Mouse (Mus musculus) liver, adult 2 months (tissue): Measurements from ENCODE around the gene Mark4. TPM values are rescaled to one million over a fixed set of nuclear protein-coding genes. Genes with fewer than 3 reads are reported as not detected.

Experiments
- DNase-seq: peaks from one replicate; pipeline ENCODE4 v3.0.0-alpha.2; 2011; ENCODE audit warnings: low read depth, low spot score; ENCODE audit errors: extremely low read depth
- H3K27ac ChIP-seq: fragments of 200-500 bp; replicated peaks from 2 replicates; pipeline ENCODE4 v1.5.1; 2012; ENCODE audit warnings: low read depth, mild to moderate bottlenecking, control low read depth, inconsistent platforms, low read length; ENCODE audit not compliant: insufficient read depth
- H3K27me3 ChIP-seq: fragments of 200-500 bp; 2 replicates; pipeline ENCODE4 v1.6.1; 2012; ENCODE audit warnings: mild to moderate bottlenecking, moderate library complexity, low read length, inconsistent platforms; ENCODE audit not compliant: control insufficient read depth, insufficient read depth
- H3K36me3 ChIP-seq: fragments of 200-500 bp; 2 replicates; pipeline ENCODE4 v1.6.1; 2012; ENCODE audit warnings: low read length, inconsistent platforms; ENCODE audit not compliant: control insufficient read depth, insufficient read depth
- H3K4me1 ChIP-seq: fragments of 200-500 bp; 2 replicates; pipeline ENCODE4 v1.6.1; 2011; ENCODE audit warnings: low read length; ENCODE audit not compliant: control insufficient read depth, insufficient read depth
- H3K4me3 ChIP-seq: fragments of 200-500 bp; 2 replicates; pipeline ENCODE4 v1.5.1; 2011; ENCODE audit warnings: low read depth, mild to moderate bottlenecking, control low read depth, low read length, moderate library complexity; ENCODE audit not compliant: insufficient read depth
- H3K79me2 ChIP-seq: fragments of 200-500 bp; 2 replicates; pipeline ENCODE4 v1.6.1; 2012; ENCODE audit warnings: inconsistent platforms, mild to moderate bottlenecking, low read length, moderate library complexity; ENCODE audit not compliant: control insufficient read depth, insufficient read depth
- H3K9ac ChIP-seq: fragments of 200-500 bp; 2 replicates; pipeline ENCODE4 v1.6.1; 2012; ENCODE audit warnings: low read depth, mild to moderate bottlenecking, control low read depth, inconsistent platforms, low read length
- CTCF ChIP-seq: fragments of 200-500 bp; IDR thresholded peaks from 2 replicates; pipeline ENCODE4 v1.5.1; 2011; ENCODE audit warnings: low read depth, low read length, control low read depth
- POLR2A ChIP-seq: fragments of 200-500 bp; IDR thresholded peaks from 2 replicates; pipeline ENCODE4 v1.6.1; 2011; ENCODE audit warnings: low read length, control low read depth; ENCODE audit not compliant: insufficient read depth; ENCODE audit errors: extremely low read depth
- WGBS: fragments of 180-500 bp; shearing (Covaris S2); methylation state at CpG from one replicate; pipeline ENCODE4 v1.1.7; 2018; 5-methylcytosine and 5-hydroxymethylcytosine counted together
- polyA plus RNA-seq: library from polyadenylated mRNA; depleted of rRNA; stranded (reverse); fragments of >200 nt; gene quantifications from 2 replicates; pipeline ENCODE4 v1.2.3, GENCODE M21; 2012; rRNA removed
- total RNA-seq: library from RNA; depleted of rRNA; stranded (reverse); fragments of >200 nt; gene quantifications from 2 replicates; pipeline ENCODE4 v1.2.3, GENCODE M21; 2014; rRNA removed

The Mark4 gene
- total and polyA plus RNA-seq, 2 experiments = 1.8 to 6.4 TPM

DNA sequence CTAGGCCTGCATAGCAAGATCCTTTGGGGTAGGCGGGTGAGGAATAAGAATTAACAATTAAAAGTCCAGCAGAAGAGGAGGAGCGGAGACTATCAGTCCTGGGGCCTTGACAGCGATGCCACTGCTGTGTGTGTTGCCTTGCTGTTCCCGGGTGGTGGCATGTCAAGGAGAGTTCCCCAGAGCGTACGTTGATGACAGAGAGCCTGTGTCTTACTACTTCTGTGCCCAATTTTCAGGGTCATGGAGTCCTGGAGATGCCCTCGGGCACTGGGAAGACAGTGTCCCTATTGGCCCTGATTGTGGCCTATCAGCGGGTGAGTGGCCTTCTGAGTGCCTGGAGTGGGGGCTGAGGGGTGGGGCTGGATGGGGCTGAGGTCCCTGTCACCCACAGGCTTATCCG, 74.9 kb downstream of the Mark4 start:
- Histone ChIP-seq H3K4me3 (no peak overlapping the region), H3K9ac (no peak overlapping the region), H3K79me2 (peaks cover 6% of the 10 kb centered on the region; the same call in 1 of the 2 replicates), H3K36me3 (no peaks in the 10 kb centered on the region), H3K27me3 (no peaks in the 10 kb centered on the region), H3K27ac (no peak overlapping the region), H3K4me1 (0 out of 2 replicates have a peak, but pooled peaks cover 2% of the 10 kb centered on the region)
- WGBS = 96% methylated on average over 9 of the region's 9 CpGs
- TF ChIP-seq CTCF (no peak), POLR2A (no peak)
- DNase-seq = no peak

DNA sequence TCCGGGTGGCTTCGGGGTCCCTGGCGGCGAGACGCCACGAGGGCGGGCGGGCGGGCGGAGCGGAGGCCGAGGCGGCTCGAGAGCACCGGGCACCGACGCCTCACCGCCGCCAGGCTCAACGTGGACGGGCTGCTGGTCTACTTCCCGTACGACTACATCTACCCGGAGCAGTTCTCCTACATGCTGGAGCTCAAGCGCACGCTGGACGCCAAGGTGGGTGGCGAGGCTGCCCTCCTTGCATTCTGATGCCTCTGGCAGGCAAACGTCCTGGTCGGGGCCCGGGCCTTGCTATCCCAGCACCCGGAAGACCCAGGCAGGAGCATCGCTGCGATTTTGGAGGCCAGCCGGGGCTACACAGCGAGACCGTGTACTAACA, 76.5 kb downstream of the Mark4 start:
- DNase-seq = peak; percentile 19
- Histone ChIP-seq H3K4me3 (peak overlapping the region; percentile 96), H3K4me1 (0 out of 2 replicates have a peak, but pooled peaks cover 2% of the 10 kb centered on the region), H3K27me3 (no peaks in the 10 kb centered on the region), H3K36me3 (no peaks in the 10 kb centered on the region), H3K9ac (peak overlapping the region; percentile 90), H3K27ac (no peak overlapping the region; the same call in 1 of the 2 replicates), H3K79me2 (peaks cover 6% of the 10 kb centered on the region; the same call in 1 of the 2 replicates)
- under 1% methylated on average over 37 of the region's 37 CpGs for whole genome bisulfite sequencing
- TF ChIP-seq POLR2A = no peak
- peak; percentile 37 for TF ChIP-seq CTCF

- H3K36me3 ChIP-seq = no peaks in the 10 kb centered on the region
- 0 out of 2 replicates have a peak, but pooled peaks cover 2% of the 10 kb centered on the region for H3K4me1 ChIP-seq
- peak within 1 kb of the TSS; percentile 96 for H3K4me3 ChIP-seq
- peaks cover 6% of the 10 kb centered on the region; the same call in 1 of the 2 replicates for H3K79me2 ChIP-seq
- DNase-seq = peak; percentile 94
- WGBS = 6% methylated on average over 47 of the region's 48 CpGs
- peak within 1 kb of the TSS; percentile 90 for H3K9ac ChIP-seq
- H3K27ac ChIP-seq = no peak within 1 kb of the TSS; the same call in 1 of the 2 replicates
- no peak; the same call in 1 of the 2 replicates for TF ChIP-seq CTCF
- no peak for TF ChIP-seq POLR2A
- H3K27me3 ChIP-seq = no peaks in the 10 kb centered on the region
Observed at GRCm38 (mm10) chr7:19381377-19382165, 77.0 kb downstream of the Mark4 start, which contains the start of gene Ercc2. TSS of gene Ercc2 (plus strand) at chr7:19382010.

- H3K4me1 ChIP-seq = 0 out of 2 replicates have a peak, but pooled peaks cover 2% of the 10 kb centered on the region
- TF ChIP-seq CTCF (no peak), POLR2A (no peak)
- WGBS = 93% methylated on average over 8 of the region's 8 CpGs
- H3K36me3 ChIP-seq = no peaks in the 10 kb centered on the region
- peaks cover 4% of the 10 kb centered on the region; the same call in 1 of the 2 replicates for H3K79me2 ChIP-seq
- no peak overlapping the region for H3K4me3 ChIP-seq
- no peak overlapping the region for H3K9ac ChIP-seq
- no peak overlapping the region for H3K27ac ChIP-seq
- DNase-seq = no peak
- no peaks in the 10 kb centered on the region for H3K27me3 ChIP-seq
Observed at GRCm38 (mm10) chr7:19378049-19378448, 80.6 kb downstream of the Mark4 start.

GRCm38 (mm10) chr7:19376019-19376418, 82.6 kb downstream of the Mark4 start:
- Histone ChIP-seq H3K36me3 (no peaks in the 10 kb centered on the region), H3K27me3 (no peaks in the 10 kb centered on the region), H3K4me3 (no peak overlapping the region), H3K27ac (no peak overlapping the region), H3K9ac (no peak overlapping the region), H3K4me1 (no peaks in the 10 kb centered on the region), H3K79me2 (no peaks in the 10 kb centered on the region)
- peak; percentile 5 for DNase-seq
- TF ChIP-seq POLR2A = no peak
- no peak for TF ChIP-seq CTCF
- WGBS = 59% methylated on average over 4 of the region's 4 CpGs

DNA sequence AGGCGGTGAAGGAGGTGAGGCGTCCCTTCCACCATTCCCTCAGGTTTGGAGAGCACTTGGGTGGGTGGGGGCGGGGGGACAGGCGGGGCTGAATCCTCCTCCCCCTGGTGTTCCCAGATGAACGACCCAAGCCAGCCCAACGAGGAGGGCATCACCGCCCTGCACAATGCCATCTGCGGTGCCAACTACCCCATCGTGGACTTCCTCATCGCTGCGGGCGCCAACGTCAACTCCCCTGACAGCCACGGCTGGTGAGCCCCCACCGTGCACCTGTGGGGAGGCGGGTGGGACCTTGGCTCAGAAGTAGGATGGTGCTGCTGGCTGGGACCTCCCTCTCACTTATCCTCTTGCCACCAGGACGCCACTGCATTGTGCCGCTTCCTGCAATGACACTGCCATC, 83.3 kb downstream of the Mark4 start:
- H3K4me1 ChIP-seq = no peaks in the 10 kb centered on the region
- no peaks in the 10 kb centered on the region for H3K79me2 ChIP-seq
- no peak for DNase-seq
- no peak overlapping the region for H3K4me3 ChIP-seq
- TF ChIP-seq POLR2A (no peak), CTCF (no peak)
- H3K9ac ChIP-seq = no peak overlapping the region
- no peak overlapping the region for H3K27ac ChIP-seq
- no peaks in the 10 kb centered on the region for H3K36me3 ChIP-seq
- no peaks in the 10 kb centered on the region for H3K27me3 ChIP-seq
- WGBS = 90% methylated on average over 18 of the region's 18 CpGs

Other genes with a start within 250 kb of the Mark4 start
- gene Gpr4, start 246.3 kb downstream of the Mark4 start, total RNA-seq = 0.09 and 0.40 TPM in 2 replicates
- gene Gpr4, start 246.3 kb downstream of the Mark4 start, polyA plus RNA-seq = 1.8 and 2.7 TPM in 2 replicates
- 12.9 and 16.0 TPM in 2 replicates for gene Opa3, start 230.5 kb downstream of the Mark4 start, total RNA-seq
- gene Opa3, start 230.5 kb downstream of the Mark4 start, polyA plus RNA-seq = 34.1 and 40.4 TPM in 2 replicates
- 6.3 and 11.3 TPM in 2 replicates for gene Vasp, start 187.0 kb downstream of the Mark4 start, total RNA-seq
- gene Vasp, start 187.0 kb downstream of the Mark4 start, polyA plus RNA-seq = 24.2 and 37.1 TPM in 2 replicates
- gene Ppm1n, start 178.8 kb downstream of the Mark4 start, total RNA-seq = 0.20 TPM in 1 of 2 replicates, not detected in the other
- gene Ppm1n, start 178.8 kb downstream of the Mark4 start, polyA plus RNA-seq = 0.13 TPM in 1 of 2 replicates, not detected in the other
- 0.27 and 0.65 TPM in 2 replicates for gene Rtn2, start 176.2 kb downstream of the Mark4 start, total RNA-seq
- gene Rtn2, start 176.2 kb downstream of the Mark4 start, polyA plus RNA-seq = 0.62 and 1.1 TPM in 2 replicates
- gene Fosb, start 148.8 kb downstream of the Mark4 start, total RNA-seq = 0.07 and 0.09 TPM in 2 replicates
- gene Fosb, start 148.8 kb downstream of the Mark4 start, polyA plus RNA-seq = 0.06 and 0.11 TPM in 2 replicates
- 6.5 and 6.6 TPM in 2 replicates for gene Ercc1, start 114.0 kb downstream of the Mark4 start, total RNA-seq
- gene Ercc1, start 114.0 kb downstream of the Mark4 start, polyA plus RNA-seq = 8.5 and 9.4 TPM in 2 replicates
- 1.3 and 1.7 TPM in 2 replicates for gene Cd3eap, start 99.3 kb downstream of the Mark4 start, total RNA-seq
- 6.5 and 7.0 TPM in 2 replicates for gene Cd3eap, start 99.3 kb downstream of the Mark4 start, polyA plus RNA-seq
- 0.18 and 0.20 TPM in 2 replicates for gene Ppp1r13l, start 99.1 kb downstream of the Mark4 start, total RNA-seq
- 3.0 and 4.6 TPM in 2 replicates for gene Ppp1r13l, start 99.1 kb downstream of the Mark4 start, polyA plus RNA-seq
- 8.7 and 9.4 TPM in 2 replicates for gene Ercc2, start 76.8 kb downstream of the Mark4 start, total RNA-seq
- 18.7 and 26.8 TPM in 2 replicates for gene Ercc2, start 76.8 kb downstream of the Mark4 start, polyA plus RNA-seq
- gene Klc3, start 54.7 kb downstream of the Mark4 start, total RNA-seq = 0.37 TPM in 1 of 2 replicates, not detected in the other
- 0.17 and 0.24 TPM in 2 replicates for gene Klc3, start 54.7 kb downstream of the Mark4 start, polyA plus RNA-seq
- 0.07 and 11.0 TPM in 2 replicates for gene Ckm, start 54.0 kb downstream of the Mark4 start, total RNA-seq
- gene Ckm, start 54.0 kb downstream of the Mark4 start, polyA plus RNA-seq = 0.16 and 0.18 TPM in 2 replicates
- 2.1 and 2.2 TPM in 2 replicates for gene Exoc3l2, start 4.5 kb upstream of the Mark4 start, total RNA-seq
- gene Exoc3l2, start 4.5 kb upstream of the Mark4 start, polyA plus RNA-seq = 5.1 and 5.8 TPM in 2 replicates
- gene Bloc1s3, start 49.5 kb upstream of the Mark4 start, total RNA-seq = 2.8 and 3.9 TPM in 2 replicates
- 6.2 and 7.3 TPM in 2 replicates for gene Bloc1s3, start 49.5 kb upstream of the Mark4 start, polyA plus RNA-seq
- gene Trappc6a, start 49.6 kb upstream of the Mark4 start, total RNA-seq = 19.9 and 25.5 TPM in 2 replicates
- gene Trappc6a, start 49.6 kb upstream of the Mark4 start, polyA plus RNA-seq = 58.0 and 58.2 TPM in 2 replicates
- not detected in 2 replicates for gene Nkpd1, start 59.0 kb upstream of the Mark4 start, total RNA-seq
- gene Nkpd1, start 59.0 kb upstream of the Mark4 start, polyA plus RNA-seq = not detected in 2 replicates
- 25.0 and 25.6 TPM in 2 replicates for gene Ppp1r37, start 104.3 kb upstream of the Mark4 start, total RNA-seq
- 82.3 and 84.2 TPM in 2 replicates for gene Ppp1r37, start 104.3 kb upstream of the Mark4 start, polyA plus RNA-seq
- gene Zfp296, start 118.5 kb upstream of the Mark4 start, total RNA-seq = 0.40 and 0.83 TPM in 2 replicates
- gene Zfp296, start 118.5 kb upstream of the Mark4 start, polyA plus RNA-seq = 0.93 and 1.3 TPM in 2 replicates
- 31.2 and 40.1 TPM in 2 replicates for gene Gemin7, start 118.8 kb upstream of the Mark4 start, total RNA-seq
- gene Gemin7, start 118.8 kb upstream of the Mark4 start, polyA plus RNA-seq = 60.2 and 61.6 TPM in 2 replicates
- 4.9 and 5.3 TPM in 2 replicates for gene Clasrp, start 145.7 kb upstream of the Mark4 start, total RNA-seq
- gene Clasrp, start 145.7 kb upstream of the Mark4 start, polyA plus RNA-seq = 18.0 and 24.8 TPM in 2 replicates
- 1.3 and 2.3 TPM in 2 replicates for gene Relb, start 170.6 kb upstream of the Mark4 start, total RNA-seq
- gene Relb, start 170.6 kb upstream of the Mark4 start, polyA plus RNA-seq = 1.5 and 3.3 TPM in 2 replicates
- gene Clptm1, start 206.2 kb upstream of the Mark4 start, total RNA-seq = 49.8 and 77.8 TPM in 2 replicates
- gene Clptm1, start 206.2 kb upstream of the Mark4 start, polyA plus RNA-seq = 67.3 and 79.9 TPM in 2 replicates
- 283 and 389 TPM in 2 replicates for gene Apoc2, start 219.1 kb upstream of the Mark4 start, total RNA-seq
- 221 and 425 TPM in 2 replicates for gene Apoc2, start 219.1 kb upstream of the Mark4 start, polyA plus RNA-seq
- gene Gm44805, start 222.6 kb upstream of the Mark4 start, total RNA-seq = 38.2 and 45.8 TPM in 2 replicates
- gene Gm44805, start 222.6 kb upstream of the Mark4 start, polyA plus RNA-seq = 86.3 and 159 TPM in 2 replicates
- 2,758 and 2,845 TPM in 2 replicates for gene Apoc4, start 222.7 kb upstream of the Mark4 start, total RNA-seq
- 3,664 and 4,159 TPM in 2 replicates for gene Apoc4, start 222.7 kb upstream of the Mark4 start, polyA plus RNA-seq
- gene Apoc1, start 233.8 kb upstream of the Mark4 start, total RNA-seq = 7,017 and 7,765 TPM in 2 replicates
- 5,801 and 8,240 TPM in 2 replicates for gene Apoc1, start 233.8 kb upstream of the Mark4 start, polyA plus RNA-seq
- gene Apoe, start 240.4 kb upstream of the Mark4 start, total RNA-seq = 23,407 and 25,019 TPM in 2 replicates
- 39,394 and 43,401 TPM in 2 replicates for gene Apoe, start 240.4 kb upstream of the Mark4 start, polyA plus RNA-seq